Mouse (Mus musculus) limb, embryonic 14.5 days (tissue): ENCODE measurements around the gene Parl. TPM values are rescaled to one million over a fixed set of nuclear protein-coding genes. Genes with fewer than 3 reads are reported as not detected.

ENCODE experiments used
- ATAC-seq: fragments of 200-750 bp; cut with Nextera tagmentation; 2 replicates; pipeline ENCODE4 v1.8.0; 2017; ENCODE audit warnings: low read depth, moderate number of reproducible peaks, moderate TSS enrichment; ENCODE audit not compliant: low FRiP score
- DNase-seq: peaks from one replicate; pipeline ENCODE4 v3.0.0-alpha.2; 2015; ENCODE audit warnings: low spot score
- H3K27ac ChIP-seq: fragments of 300-500 bp; sonication (generic); replicated peaks from 2 replicates; pipeline ENCODE4 v1.5.1; 2014; ENCODE audit warnings: low read depth, mild to moderate bottlenecking, low read length, moderate library complexity, mixed read lengths
- H3K27me3 ChIP-seq: fragments of 300-500 bp; sonication (generic); 2 replicates; pipeline ENCODE4 v1.6.1; 2014; ENCODE audit warnings: low read length, mixed read lengths; ENCODE audit not compliant: control insufficient read depth, insufficient read depth
- H3K36me3 ChIP-seq: fragments of 300-500 bp; sonication (generic); 2 replicates; pipeline ENCODE4 v1.6.1; 2014; ENCODE audit warnings: mild to moderate bottlenecking, low read length, moderate library complexity, mixed read lengths; ENCODE audit not compliant: control insufficient read depth, insufficient read depth
- H3K4me1 ChIP-seq: fragments of 300-500 bp; sonication (generic); 2 replicates; pipeline ENCODE4 v1.6.1; 2014; ENCODE audit warnings: antibody characterized with exemption, low read length, mixed read lengths; ENCODE audit not compliant: control insufficient read depth, insufficient read depth
- H3K4me2 ChIP-seq: fragments of 300-500 bp; sonication (generic); replicated peaks from 2 replicates; pipeline ENCODE4 v1.6.1; 2014; ENCODE audit warnings: low read depth, mild to moderate bottlenecking, low read length, moderate library complexity; ENCODE audit not compliant: severe bottlenecking
- H3K4me3 ChIP-seq: fragments of 300-500 bp; sonication (generic); replicated peaks from 2 replicates; pipeline ENCODE4 v1.5.1; 2014; ENCODE audit warnings: low read length
- H3K9ac ChIP-seq: fragments of 300-500 bp; sonication (generic); 2 replicates; pipeline ENCODE4 v1.6.1; 2014; ENCODE audit warnings: mild to moderate bottlenecking, low read depth, low read length, moderate library complexity; ENCODE audit not compliant: severe bottlenecking
- H3K9me3 ChIP-seq: fragments of 300-500 bp; sonication (generic); 2 replicates; pipeline ENCODE4 v1.6.1; 2016; ENCODE audit warnings: low read length; ENCODE audit not compliant: control insufficient read depth
- POLR2A ChIP-seq: fragments of 200-500 bp; IDR thresholded peaks from 2 replicates; pipeline ENCODE4 v1.8.0; 2012; ENCODE audit warnings: inconsistent platforms, mild to moderate bottlenecking, moderate library complexity, borderline replicate concordance; ENCODE audit not compliant: insufficient read depth, insufficient read length; ENCODE audit errors: extremely low read depth
- WGBS: fragments of 180-500 bp; shearing (Covaris S2); extraction: QIAGEN DNeasy Blood & Tissue Kit; methylation state at CpG from one replicate; pipeline ENCODE4 v1.1.7; 2014; 5-methylcytosine and 5-hydroxymethylcytosine counted together
- polyA plus RNA-seq, 2 experiments: library from polyadenylated mRNA; depleted of rRNA in 1 of 2; stranded (reverse) in 1 of 2; unstranded in 1 of 2; fragments of >200 nt; fragmentation: Nextera tagmentation in 1 of 2; extraction: Ambion mirVana in 1 of 2; gene quantifications; 2 replicates each; pipeline versions ENCODE4 v1.2.1 to v1.2.3; 2012 to 2014

The Parl gene
- polyA plus RNA-seq, 2 experiments, result 69.0 to 89.8 TPM

GRCm38 (mm10) chr16:20300076-20300475, 2.1 kb downstream of the Parl start:
- Histone ChIP-seq H3K4me3 (no peak overlapping the region), H3K27ac (no peak overlapping the region), H3K4me2 (no peak overlapping the region), H3K9me3 (no peaks in the 10 kb centered on the region), H3K36me3 (peaks cover 27% of the 10 kb centered on the region), H3K27me3 (no peaks in the 10 kb centered on the region), H3K9ac (no peak overlapping the region), H3K4me1 (peaks cover 16% of the 10 kb centered on the region)
- TF ChIP-seq POLR2A, result no peak
- ATAC-seq, result no peak
- no peak for DNase-seq
- 95% methylated on average over 2 of the region's 2 CpGs for WGBS

GRCm38 (mm10) chr16:20280238-20280637, 21.9 kb downstream of the Parl start:
- Histone ChIP-seq H3K4me2 (no peak overlapping the region), H3K9ac (no peak overlapping the region), H3K27me3 (no peaks in the 10 kb centered on the region), H3K36me3 (peaks cover 65% of the 10 kb centered on the region), H3K4me1 (no peaks in the 10 kb centered on the region), H3K4me3 (no peak overlapping the region), H3K9me3 (no peaks in the 10 kb centered on the region), H3K27ac (no peak overlapping the region)
- 86% methylated on average over 4 of the region's 4 CpGs for WGBS
- TF ChIP-seq POLR2A, result no peak
- ATAC-seq, result no peak
- DNase-seq, result no peak

GRCm38 (mm10) chr16:20279395-20279794, 22.8 kb downstream of the Parl start:
- Histone ChIP-seq H3K9ac (no peak overlapping the region), H3K4me3 (no peak overlapping the region), H3K4me2 (no peak overlapping the region), H3K27ac (no peak overlapping the region), H3K4me1 (no peaks in the 10 kb centered on the region), H3K36me3 (peaks cover 56% of the 10 kb centered on the region), H3K9me3 (no peaks in the 10 kb centered on the region), H3K27me3 (no peaks in the 10 kb centered on the region)
- ATAC-seq (no peak), DNase-seq (no peak)
- WGBS, result 94% methylated on average over 5 of the region's 5 CpGs
- no peak for TF ChIP-seq POLR2A

GRCm38 (mm10) chr16:20272994-20273393, 29.2 kb downstream of the Parl start:
- Histone ChIP-seq H3K4me2 (no peak overlapping the region), H3K27ac (no peak overlapping the region), H3K4me3 (no peak overlapping the region), H3K36me3 (peaks cover under 1% of the 10 kb centered on the region; the same call in 1 of the 2 replicates), H3K9me3 (no peaks in the 10 kb centered on the region), H3K4me1 (no peaks in the 10 kb centered on the region), H3K27me3 (no peaks in the 10 kb centered on the region), H3K9ac (no peak overlapping the region)
- DNase-seq (no peak), ATAC-seq (no peak)
- WGBS, result 65% methylated on average over 3 of the region's 3 CpGs
- TF ChIP-seq POLR2A, result no peak

GRCm38 (mm10) chr16:20271339-20271738, 30.8 kb downstream of the Parl start:
- H3K36me3 ChIP-seq, result no peaks in the 10 kb centered on the region
- ATAC-seq, result no peak
- WGBS, result 88% methylated on average over 4 of the region's 4 CpGs

GRCm38 (mm10) chr16:20265089-20265488, 37.1 kb downstream of the Parl start:
- Histone ChIP-seq H3K36me3 (no peaks in the 10 kb centered on the region), H3K9ac (no peak overlapping the region), H3K9me3 (no peaks in the 10 kb centered on the region), H3K27me3 (no peaks in the 10 kb centered on the region), H3K4me2 (no peak overlapping the region), H3K4me3 (no peak overlapping the region), H3K27ac (no peak overlapping the region), H3K4me1 (no peaks in the 10 kb centered on the region)
- 76% methylated on average over 7 of the region's 7 CpGs for WGBS
- no peak for ATAC-seq
- DNase-seq, result no peak
- TF ChIP-seq POLR2A, result no peak

More at GRCm38 (mm10) chr16:20271339-20271738, 30.8 kb downstream of the Parl start:
- H3K27ac ChIP-seq, result no peak overlapping the region
- H3K4me1 ChIP-seq, result no peaks in the 10 kb centered on the region
- no peak for TF ChIP-seq POLR2A
- H3K4me2 ChIP-seq, result no peak overlapping the region
- no peaks in the 10 kb centered on the region for H3K9me3 ChIP-seq
- no peaks in the 10 kb centered on the region for H3K27me3 ChIP-seq
- H3K9ac ChIP-seq, result no peak overlapping the region
- DNase-seq, result no peak
- no peak overlapping the region for H3K4me3 ChIP-seq
